Mouse (Mus musculus): ENCODE results near the gene Kcnk6.

- no peak for TF ChIP-seq TAL1 (IDR thresholded peaks at IDR 0.05; ENCODE audit: low read length)
- TF ChIP-seq GATA1 (IDR thresholded peaks at IDR 0.05; ENCODE audit: low read length): no peak
Measured at GRCm38 (mm10) chr7:29246619-29247313, 14.5 kb upstream of the Kcnk6 start.

All from erythroblast, embryonic 14.5 days (primary cell).